Mouse (Mus musculus): ENCODE measurements around the gene Gm20441.
A peak's percentile ranks its signal among the peaks of the same experiment; 100 is the strongest.

Gm20441 gene

DNA sequence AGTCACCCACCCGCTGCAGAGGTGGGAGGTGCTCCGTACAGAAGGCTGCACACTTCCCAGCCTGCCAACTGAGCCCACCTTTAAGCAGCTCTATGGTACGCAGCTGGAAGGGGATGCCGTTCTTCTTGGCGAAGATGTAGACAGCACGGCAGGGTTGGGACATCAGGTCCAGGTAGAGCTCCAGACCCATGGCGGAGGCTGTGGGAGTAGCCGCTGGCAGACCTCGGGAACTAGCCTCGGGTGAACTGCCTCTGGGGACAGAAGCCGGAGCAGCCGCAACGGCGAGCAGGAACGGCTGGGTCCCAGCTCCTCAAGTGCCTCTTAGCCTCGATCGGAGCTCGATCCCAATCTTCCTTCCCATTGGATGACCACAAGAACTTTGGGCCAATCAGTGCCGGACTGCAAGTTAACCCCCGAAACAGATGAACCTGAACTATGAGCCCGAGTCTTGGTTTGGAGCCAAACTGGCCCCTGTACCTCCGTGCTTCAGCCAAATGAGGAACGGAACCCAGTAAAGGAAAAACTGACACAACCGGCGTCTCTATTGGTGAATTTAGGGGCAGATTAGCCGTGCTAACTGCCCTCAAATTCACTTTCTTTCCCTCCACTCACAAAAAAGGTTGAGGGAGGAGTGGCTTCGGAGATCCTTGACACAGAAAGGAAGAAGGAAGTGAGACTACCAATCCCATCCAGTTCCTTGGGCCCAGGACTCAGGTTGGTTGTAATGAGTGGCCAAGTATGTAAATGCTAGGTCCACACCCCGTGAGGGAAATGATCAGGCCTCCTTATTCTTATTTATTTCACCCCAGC is at the start of gene Gm20441, which contains the start of gene Gstt3:
Gene Gm20441, minus strand, starts transcription at position 186 of the 810 bp plus-strand sequence.
Gene Gstt3, minus strand, starts transcription at position 646 of the 810 bp plus-strand sequence.
- peak; percentile 82 for DNase-seq

DNA sequence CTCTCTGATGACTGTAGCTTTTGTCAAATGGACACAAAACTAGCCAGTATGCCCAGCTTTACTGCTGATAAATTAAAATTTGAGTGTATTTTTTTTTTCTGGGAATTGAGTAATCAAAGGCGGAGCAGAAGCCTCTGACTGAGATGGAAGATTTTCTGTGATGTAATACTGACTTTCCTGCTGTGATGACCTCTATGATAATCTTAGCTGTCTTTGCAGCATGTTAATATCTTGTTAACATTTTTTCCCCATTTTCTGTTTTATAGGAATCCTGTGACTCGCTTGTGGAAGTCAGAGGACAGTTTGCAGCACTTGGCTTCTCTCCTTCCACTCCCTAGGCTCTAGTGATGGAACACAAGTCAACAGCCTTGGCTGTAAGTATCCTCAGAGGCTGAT is 49.5 kb upstream of the Gm20441 start:
- no peak for DNase-seq

DNA sequence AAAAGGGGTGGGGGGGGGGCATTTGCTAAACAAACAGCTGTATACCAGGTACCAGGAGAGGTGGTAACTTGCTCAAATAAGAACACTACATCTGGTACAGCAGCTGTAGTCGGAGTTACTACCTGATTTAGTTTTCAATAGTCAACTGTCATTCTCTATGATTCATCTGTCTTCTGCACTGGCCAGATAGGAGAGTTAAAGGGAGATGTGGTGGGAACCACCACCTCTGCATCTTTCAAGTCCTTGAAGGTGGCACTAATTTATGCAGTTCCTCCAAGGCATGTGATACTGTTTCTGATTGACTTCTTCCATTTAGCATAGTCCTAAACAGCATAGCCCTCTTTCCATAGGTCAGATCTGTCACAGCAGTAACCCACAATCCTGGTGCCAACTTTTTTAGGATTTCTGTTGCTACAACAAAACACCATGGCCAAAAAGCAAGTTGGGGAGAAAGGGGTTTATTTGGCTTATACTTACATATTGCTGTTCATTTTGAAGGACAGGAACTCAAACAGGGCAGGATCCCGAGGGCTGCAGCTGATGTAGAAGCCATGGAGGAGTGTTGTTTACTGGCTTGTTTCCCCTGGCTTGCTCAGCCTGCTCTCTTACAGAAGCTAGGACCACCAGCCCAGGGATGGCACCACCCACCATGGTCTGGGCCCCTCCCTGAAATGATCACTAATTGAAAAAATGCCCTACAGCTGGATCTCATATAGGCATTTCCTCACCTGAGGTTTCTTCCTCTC is 48.9 kb upstream of the Gm20441 start:
- no peak for DNase-seq

DNA sequence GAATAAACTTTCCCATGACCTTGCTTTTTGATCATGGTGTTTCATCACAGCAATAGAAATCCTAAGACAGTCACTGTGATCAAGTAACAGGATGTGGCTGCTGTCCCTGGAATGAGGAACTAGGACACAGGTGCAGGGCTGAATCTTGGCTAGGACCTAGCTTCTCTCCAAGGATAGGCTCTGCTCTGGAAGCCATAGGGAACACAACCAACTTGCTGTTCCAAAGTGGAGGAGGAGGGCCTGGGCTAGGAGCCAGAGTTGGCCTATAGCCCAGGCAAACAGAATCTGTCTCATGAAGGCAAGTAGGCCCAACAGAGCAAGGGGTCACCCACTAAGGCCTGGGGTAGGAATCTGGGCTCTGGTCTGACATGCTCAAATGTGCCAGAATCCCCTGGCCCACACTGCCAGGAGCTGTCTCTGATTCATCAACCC is 47.8 kb upstream of the Gm20441 start:
- peak; percentile 69 for DNase-seq

DNA sequence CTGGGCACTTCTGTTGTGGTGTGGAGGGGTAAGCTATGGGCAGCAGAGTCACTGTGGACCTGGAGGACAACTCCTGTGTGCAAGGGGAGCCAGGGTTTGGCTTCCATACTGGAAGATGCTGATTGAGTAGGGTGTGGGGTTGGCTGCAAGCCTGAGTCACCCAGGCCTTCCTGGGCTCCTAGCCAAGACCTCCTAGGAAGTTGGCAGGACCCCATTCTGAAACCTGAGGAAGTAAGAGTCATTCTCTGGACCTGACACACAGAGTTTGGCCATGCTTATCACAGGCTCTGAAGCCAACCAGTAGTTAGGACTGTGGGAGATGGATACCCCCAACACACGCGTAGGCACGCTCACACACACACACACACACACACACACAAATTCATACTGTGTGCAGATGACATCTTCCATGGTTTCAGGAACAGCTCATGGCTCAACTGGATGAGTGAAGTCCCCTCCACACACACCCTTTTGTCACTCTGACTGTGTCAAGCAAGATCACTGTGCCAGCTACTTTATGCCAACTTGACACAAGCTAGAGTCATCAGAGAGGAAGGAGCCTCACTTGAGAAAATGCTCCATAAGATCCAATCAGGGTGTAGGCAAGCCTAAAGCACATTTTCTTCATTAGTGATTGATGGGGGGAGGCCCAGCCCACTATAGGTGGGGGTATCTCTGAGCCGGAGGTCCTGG is 47.1 kb upstream of the Gm20441 start:
- DNase-seq = peak; percentile 65

DNA sequence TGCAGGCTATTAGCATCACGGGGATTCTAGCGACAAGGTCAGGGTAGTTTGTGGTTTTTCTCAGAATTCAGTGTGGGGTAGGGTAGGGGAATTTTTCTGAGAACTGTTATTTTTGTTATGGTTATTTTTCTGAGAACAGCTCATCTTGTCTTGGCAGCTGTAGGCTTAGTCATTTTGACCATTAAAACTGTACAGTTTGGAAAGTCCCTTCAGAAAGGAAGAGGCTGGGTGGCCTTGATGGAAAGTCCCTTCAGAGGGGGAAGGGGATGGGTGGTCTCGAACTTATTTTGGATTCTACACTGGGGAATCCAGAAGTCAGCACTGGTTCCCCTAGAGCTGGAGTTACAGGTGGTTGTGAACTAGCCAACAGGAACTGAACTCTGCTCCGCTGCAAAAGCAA is 43.8 kb upstream of the Gm20441 start:
- DNase-seq = no peak

DNA sequence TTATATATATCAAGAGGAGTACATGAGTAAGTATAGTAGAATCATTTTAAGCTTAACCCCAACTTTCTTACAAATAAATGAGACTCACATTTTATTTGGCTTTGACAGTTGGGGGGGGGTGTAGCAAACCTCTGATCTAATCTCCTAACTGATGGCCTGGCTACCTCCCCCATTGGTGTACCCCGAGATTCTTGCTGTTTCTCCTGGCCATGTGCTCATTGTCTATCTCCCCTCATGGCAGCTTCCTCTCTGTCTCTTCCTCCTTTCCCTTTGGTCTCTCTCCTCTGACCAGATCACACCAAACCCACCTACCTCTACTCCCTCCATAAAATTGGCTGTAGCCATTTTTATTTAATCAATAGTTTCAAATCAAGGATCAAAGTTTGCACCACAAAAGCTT is 43.0 kb upstream of the Gm20441 start:
- no peak for DNase-seq

DNA sequence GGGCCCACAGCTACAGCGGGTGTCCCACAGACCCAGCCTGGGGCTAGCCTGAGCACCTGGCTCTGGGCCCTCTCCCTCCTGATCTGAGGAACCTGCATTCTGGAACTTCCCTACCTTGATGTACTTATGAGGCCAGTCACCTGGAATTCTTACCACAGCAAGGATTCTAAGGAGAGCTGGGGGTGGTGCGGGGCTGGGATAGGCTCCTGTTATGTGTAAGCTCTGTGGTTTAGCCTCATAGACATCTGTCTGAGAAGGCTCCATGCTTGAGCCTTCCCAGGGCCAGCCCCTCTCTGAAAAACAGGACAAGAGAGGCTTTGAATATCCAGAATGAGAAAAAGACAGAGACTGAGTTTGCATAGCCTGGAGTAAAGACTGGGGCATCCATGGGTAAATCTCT is 41.7 kb upstream of the Gm20441 start, which contains the start of gene Gstt4:
Gene Gstt4, minus strand, starts transcription at position 101 of the 400 bp plus-strand sequence.
- no peak for DNase-seq

DNA sequence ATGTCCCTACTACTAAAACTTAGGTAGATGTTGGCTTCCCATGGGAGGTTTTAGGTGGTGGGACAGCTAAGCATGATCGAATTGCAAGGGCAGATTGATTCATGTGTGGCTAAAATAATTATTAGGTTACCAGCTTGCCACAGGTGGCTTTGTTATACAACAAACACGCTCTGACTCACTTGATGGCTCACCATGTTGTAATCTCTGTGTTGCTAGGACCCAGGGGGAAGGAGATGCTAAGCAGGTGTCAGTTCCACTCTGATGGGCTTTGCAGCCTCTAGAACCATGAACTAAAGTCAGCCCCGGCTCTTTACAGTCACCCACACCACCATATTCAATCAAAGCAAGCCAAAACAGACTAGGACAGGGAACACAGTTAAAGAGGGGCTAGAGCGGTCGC is 39.1 kb upstream of the Gm20441 start:
- DNase-seq = no peak

DNA sequence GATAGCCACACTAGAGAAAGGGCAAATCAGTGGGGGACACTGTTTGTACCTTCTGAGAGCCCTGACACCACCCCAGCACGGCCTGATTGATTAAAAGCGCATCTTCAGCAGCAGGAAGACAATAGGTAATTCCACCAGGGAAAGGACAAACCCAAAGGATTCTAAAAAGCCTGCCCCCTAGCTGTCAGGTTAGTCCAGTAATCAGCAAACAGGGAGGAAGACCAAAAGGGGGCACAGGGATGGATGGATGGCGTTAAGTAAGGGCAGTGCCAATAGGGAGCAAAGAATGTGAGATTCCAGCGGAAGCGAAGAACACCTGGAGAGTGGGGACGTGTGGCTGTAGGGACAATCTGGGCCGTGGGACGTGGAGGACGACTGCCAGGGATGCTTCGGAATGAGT is 37.9 kb upstream of the Gm20441 start:
- DNase-seq = no peak

DNA sequence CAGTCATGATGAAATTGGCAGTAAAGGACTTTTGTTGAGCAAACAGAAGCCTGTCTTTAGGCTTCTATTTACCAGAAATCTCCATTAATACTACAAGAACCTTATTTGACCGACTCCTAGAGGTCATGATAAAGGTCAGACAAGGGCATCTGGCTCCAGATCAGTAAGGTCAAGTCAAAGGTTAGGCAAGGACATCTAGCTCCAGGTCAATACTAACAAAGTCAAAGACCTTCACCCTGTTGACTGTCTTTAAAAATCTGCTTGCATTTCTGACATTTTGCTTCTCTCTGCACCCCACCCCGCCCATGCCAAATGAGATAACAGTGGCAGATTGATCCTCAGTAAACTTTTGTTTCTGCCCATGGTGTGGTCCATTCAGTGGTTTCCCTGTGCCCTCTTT is 23.5 kb upstream of the Gm20441 start:
- no peak for DNase-seq

DNA sequence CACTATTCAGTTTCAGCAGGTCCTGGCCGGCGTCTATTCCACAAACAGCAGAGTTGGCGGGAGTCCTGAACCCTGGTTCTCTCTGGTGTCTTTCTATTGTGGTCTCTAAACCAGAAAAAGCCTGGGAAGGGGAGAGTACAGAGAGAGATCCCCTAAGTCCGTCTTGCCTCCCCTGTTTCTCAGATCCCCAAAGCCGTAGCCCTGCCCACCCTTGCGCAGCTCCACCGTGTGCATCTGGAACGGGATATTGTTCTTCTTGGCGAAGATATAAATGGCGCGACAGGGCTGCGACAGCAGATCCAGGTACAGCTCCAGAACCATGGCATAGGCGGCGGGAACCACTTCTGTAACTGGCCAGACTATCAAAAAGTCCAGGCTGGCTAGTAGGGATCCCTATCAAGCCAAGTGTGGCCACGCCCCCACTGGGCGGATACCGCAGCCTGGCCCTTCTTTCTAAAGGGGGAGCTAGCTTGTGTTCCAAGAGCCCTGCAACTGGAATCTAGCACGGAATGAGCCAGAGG is 17.5 kb upstream of the Gm20441 start, which contains the start of gene Gstt1:
Gene Gstt1, minus strand, starts transcription at position 409 of the 521 bp plus-strand sequence.
- peak; percentile 87 for DNase-seq

DNA sequence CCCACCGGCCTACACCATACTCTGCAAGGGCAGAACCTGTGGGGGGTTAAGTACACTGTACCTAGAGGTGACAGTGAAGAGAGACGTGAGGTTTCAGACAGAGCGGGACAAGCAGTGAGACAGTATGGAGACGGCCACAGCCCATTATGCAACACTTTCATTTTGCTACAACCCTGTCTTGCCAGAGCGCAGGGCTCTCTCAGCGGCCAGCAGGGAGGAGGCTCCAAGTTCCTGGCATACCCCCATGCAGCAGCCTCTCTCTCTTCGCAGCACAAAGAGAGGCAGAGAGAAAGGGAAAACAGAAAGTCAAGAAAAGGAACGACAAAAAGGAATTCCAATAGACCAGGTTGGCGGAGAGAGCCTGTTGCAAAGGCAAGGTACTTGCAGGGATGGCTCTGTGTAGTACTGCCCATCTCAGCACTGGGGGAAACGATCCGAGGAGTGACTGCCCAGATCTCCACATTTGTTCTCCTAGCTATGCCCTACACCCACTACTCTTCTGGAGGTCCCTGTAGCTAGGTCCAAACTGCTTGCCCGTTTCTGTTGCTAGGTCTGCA is 16.9 kb upstream of the Gm20441 start:
- peak; percentile 71 for DNase-seq

DNA sequence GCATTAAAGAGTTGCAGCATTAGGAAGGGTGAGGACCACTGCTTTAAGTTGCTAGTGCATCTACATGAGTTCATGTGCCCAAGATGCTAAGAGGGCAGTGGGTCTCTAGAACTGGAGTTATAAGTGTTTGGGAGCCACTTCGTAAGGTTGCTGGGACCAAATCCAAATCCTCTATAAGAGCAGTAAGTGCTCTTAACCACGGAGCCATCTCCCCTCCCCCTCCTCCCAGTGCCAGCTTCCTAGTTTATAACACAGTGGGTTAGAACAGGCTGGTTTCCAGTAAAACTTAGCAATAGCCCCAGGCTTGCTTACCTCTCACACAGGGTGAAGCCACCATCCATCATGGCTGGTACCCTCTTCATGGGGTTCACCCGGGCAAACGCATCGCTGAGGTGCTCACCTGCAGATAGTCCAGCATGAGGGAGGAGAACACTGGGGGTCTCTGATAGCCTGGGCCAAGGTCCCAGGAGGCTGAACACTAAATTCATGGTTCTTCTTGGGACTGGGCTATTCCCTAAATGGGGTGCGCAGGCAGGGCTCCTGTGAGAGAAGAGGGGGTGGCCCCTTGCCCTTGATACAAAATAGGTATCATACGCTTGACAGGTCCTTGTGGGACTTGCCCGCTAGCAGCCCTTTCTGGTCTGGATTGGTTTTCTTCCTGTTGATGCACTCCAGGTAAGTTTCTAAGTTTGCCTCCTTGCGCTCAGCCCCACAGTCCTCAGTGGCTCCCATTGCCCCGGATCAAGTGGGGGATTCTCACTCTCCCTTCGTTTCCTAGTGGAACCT is 16.2 kb upstream of the Gm20441 start:
- peak; percentile 50 for DNase-seq

DNA sequence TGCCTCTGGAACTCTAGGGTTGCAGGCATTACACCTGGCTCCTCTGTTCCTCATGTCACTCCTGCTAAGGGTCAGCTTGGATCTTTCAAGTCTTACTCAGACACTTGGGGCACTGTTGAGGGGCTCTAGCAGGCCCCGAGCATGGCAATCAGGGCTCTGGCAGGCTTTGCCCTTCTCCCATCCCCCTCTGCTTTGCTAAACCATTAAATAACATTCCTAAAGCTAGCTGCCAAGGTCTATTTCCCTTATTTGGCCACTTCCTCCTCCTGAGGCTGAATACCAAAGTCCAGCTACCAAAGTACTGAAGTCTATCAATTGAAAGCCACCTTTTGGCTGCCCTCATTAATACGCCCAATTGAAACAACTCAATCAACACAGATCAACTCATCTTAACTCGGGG is 14.1 kb upstream of the Gm20441 start:
- peak; percentile 75 for DNase-seq

DNA sequence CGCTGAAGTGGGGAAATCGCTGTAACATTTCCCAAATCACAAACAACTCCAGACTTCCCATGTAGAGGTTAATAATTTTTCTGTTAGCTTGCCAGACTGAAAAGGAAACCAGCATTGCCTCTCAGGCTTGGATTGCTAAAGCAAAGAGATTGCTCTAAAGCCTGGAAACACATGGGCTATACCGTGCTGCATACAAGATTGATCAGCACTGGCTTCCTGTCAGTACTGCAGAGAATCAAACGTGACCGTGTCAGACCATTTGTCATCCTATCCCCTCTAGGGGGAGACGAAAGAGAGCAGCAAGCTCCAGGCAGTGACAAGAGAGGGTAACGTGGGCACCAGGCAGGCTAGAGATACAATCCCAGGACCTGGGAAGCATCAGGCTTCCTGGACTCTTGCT is 10.0 kb upstream of the Gm20441 start:
- no peak for DNase-seq

DNA sequence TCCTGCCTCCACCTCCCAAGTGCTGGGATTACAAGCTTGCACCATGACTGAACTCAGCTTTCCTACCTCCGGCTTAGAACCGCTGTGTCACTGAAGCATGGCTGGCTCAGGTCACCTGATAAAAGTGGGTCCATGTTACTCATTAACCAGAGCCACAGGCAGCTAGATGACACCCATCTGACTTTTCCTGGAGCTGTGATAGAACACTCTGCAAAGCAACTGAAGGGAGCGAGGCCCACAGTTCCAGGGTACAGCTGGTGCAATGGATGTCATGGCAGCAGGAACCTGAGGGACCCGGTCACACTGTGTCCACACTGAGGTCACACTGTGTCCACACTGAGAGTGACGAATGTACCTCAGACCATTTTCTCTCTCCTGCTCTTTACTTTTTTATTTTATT is 9.1 kb upstream of the Gm20441 start:
- no peak for DNase-seq

DNA sequence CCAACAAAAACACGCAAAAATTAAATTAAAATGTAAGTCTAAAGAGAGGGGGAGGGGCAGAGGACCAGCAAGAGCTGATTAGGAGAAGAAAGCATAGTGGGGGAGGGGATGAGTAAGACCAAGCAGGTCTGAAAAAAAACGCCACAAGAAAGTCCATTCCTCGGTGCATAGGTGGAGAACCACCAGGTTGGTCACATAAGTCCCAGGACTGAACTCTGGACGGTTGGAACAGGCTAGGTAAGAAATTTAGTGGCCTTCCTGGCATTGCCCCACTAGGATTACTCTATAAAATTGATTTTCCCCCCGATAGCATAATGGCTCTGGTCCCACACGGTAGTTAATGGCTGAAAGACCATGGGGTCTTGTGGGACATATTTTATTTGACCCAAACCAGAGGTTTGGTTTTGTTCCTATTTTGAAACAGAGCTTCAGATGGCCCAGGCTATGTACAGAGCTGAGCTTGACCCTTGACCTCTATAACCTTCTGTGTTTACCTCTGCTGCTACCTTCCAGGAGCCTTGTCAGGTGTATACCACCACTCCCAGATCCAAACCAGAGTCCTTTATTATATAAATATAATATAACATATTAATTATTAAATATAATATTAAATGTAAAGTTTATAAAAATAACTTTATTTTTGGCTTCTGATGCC is 8.5 kb upstream of the Gm20441 start:
- DNase-seq = no peak

DNA sequence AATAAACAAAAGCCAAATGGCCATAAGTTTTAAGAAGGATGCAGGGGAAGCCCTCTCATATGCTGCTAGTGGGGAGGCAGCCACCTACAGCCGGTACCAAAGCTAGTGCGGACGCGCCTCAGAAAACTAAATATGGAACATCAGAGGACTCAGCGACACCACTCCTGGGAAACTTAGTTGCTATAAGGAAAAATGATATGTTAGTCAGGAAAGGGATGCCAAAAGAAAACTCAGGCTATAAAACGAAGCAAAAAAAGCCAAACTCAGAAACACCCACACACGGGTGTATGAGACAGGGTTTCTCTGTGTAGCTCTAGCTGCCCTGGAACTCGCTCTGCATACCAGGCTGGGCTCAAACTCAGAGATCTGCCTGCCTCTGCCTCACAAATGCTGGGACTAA is 7.5 kb upstream of the Gm20441 start:
- no peak for DNase-seq

DNA sequence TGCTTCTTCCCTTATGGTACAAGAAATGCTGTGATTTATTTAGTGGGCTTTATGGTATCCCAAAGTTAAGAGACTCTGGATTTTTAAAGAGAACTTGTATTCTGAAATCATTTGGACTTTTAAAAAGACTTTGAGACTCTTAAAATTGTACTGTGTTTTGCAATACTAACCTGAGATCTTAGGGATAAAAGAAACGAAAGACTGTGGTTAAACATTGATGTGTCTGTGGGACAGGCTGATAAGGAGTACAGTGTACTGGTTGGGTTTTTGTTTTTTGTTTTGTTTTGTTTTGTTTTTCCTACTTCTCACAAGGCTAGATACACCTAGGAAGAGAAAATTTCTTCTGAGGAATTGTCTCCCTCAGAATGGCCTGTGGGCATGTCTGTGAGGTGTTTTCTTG is 4.7 kb upstream of the Gm20441 start:
- DNase-seq = no peak

Measured in lung, postnatal 10 days (tissue).